Mouse (Mus musculus): ENCODE measurements at regions not wholly inside any gene's neighbourhood (a gene's known extent, or its start where the extent isn't known, plus 50 kb on each side); places are given as distances from the start of the nearest gene placed in this dataset.

- TF ChIP-seq HCFC1 (IDR thresholded peaks at IDR 0.05; ENCODE audit: low read depth, low read length), result no peak
- no peak for TF ChIP-seq MYC (IDR thresholded peaks at IDR 0.05; ENCODE audit: low read depth, low read length)
- TF ChIP-seq EP300 (IDR thresholded peaks at IDR 0.05; ENCODE audit: low read depth in 1 of 2, low read length in 2 of 2), result no peak
- no peak for TF ChIP-seq ELF1 (IDR thresholded peaks at IDR 0.05; ENCODE audit: low read depth, low read length)
- TF ChIP-seq CTCF (IDR thresholded peaks at IDR 0.05 in 2 of 3, conservative IDR thresholded peaks at IDR 0.05 in 1 of 3; ENCODE audit: control insufficient read depth in 1 of 3, insufficient read depth in 1 of 3, low read depth in 2 of 3, low read length in 3 of 3, poor library complexity in 1 of 3, severe bottlenecking in 1 of 3), result no peak
- no peak for TF ChIP-seq CHD2 (IDR thresholded peaks at IDR 0.05; ENCODE audit: low read length)
- no peak for TF ChIP-seq POLR2A (IDR thresholded peaks at IDR 0.05; ENCODE audit: control insufficient read depth in 1 of 2, insufficient read depth in 1 of 2, low read depth in 1 of 2, low read length in 2 of 2, poor library complexity in 1 of 2)
Observed at GRCm38 (mm10) chr8:12041662-12042061, 201.4 kb downstream of the Tex29 start.

Measured in MEL (cell line).